Mouse (Mus musculus) heart, embryonic 12.5 days (tissue): ENCODE data around the gene Stat5b. TPM values are rescaled to one million over a fixed set of nuclear protein-coding genes. Genes with fewer than 3 reads are reported as not detected.

ENCODE experiments used
- ATAC-seq: fragments of 200-750 bp; cut with Nextera tagmentation; 2 replicates; pipeline ENCODE4 v1.8.0; 2017; ENCODE audit warnings: moderate TSS enrichment, moderate library complexity; ENCODE audit not compliant: insufficient number of reproducible peaks, low FRiP score
- H3K27ac ChIP-seq: fragments of 300-500 bp; sonication (generic); 2 replicates; pipeline ENCODE4 v1.5.1; 2016; ENCODE audit warnings: mild to moderate bottlenecking, moderate library complexity; ENCODE audit not compliant: poor library complexity, severe bottlenecking
- H3K27me3 ChIP-seq: fragments of 300-500 bp; sonication (generic); replicated peaks from 2 replicates; pipeline ENCODE4 v1.6.1; 2016; ENCODE audit warnings: mild to moderate bottlenecking, moderate library complexity
- H3K36me3 ChIP-seq: fragments of 300-500 bp; sonication (generic); 2 replicates; pipeline ENCODE4 v1.6.1; 2016; ENCODE audit warnings: mild to moderate bottlenecking, moderate library complexity
- H3K4me1 ChIP-seq: fragments of 300-500 bp; sonication (generic); replicated peaks from 2 replicates; pipeline ENCODE4 v1.6.1; 2016; ENCODE audit warnings: mild to moderate bottlenecking
- H3K4me2 ChIP-seq: fragments of 300-500 bp; sonication (generic); 2 replicates; pipeline ENCODE4 v1.6.1; 2016; ENCODE audit warnings: mild to moderate bottlenecking, moderate library complexity
- H3K4me3 ChIP-seq: fragments of 300-500 bp; sonication (generic); 2 replicates; pipeline ENCODE4 v1.5.1; 2016; ENCODE audit warnings: mild to moderate bottlenecking
- H3K9ac ChIP-seq: fragments of 300-500 bp; sonication (generic); 2 replicates; pipeline ENCODE4 v1.6.1; 2016; ENCODE audit warnings: mild to moderate bottlenecking, moderate library complexity
- H3K9me3 ChIP-seq: fragments of 300-500 bp; sonication (generic); replicated peaks from 2 replicates; pipeline ENCODE4 v1.6.1; 2016; ENCODE audit warnings: mild to moderate bottlenecking, moderate library complexity
- WGBS: fragments of 180-500 bp; shearing (Covaris S2); methylation state at CpG from one replicate; pipeline ENCODE4 v1.1.7; 2016; 5-methylcytosine and 5-hydroxymethylcytosine counted together
- polyA plus RNA-seq: library from polyadenylated mRNA; unstranded; fragments of >200 nt; fragmentation: Nextera tagmentation; extraction: Ambion mirVana; gene quantifications from 2 replicates; pipeline ENCODE4 v1.2.1, GENCODE M21; 2016

The Stat5b gene
- 35.0 and 35.3 TPM in 2 replicates for polyA plus RNA-seq

GRCm38 (mm10) chr11:100850038-100850777, at the start of gene Stat5b:
TSS of gene Stat5b (minus strand) at chr11:100850724.
- peaks cover 37% of the 10 kb centered on the region for H3K4me1 ChIP-seq
- peak within 1 kb of the TSS; percentile 98 for H3K4me3 ChIP-seq
- peaks cover 18% of the 10 kb centered on the region for H3K27me3 ChIP-seq
- H3K4me2 ChIP-seq, result peak within 1 kb of the TSS; percentile 77
- ATAC-seq, result peak; percentile 90
- H3K9me3 ChIP-seq, result no peaks in the 10 kb centered on the region
- WGBS, result under 1% methylated on average over 96 of the region's 104 CpGs
- peak within 1 kb of the TSS; percentile 91 for H3K27ac ChIP-seq
- no peaks in the 10 kb centered on the region for H3K36me3 ChIP-seq
- H3K9ac ChIP-seq, result peak within 1 kb of the TSS; percentile 100

GRCm38 (mm10) chr11:100898441-100899199, 48.1 kb upstream of the Stat5b start:
- Histone ChIP-seq H3K9me3 (0 out of 2 replicates have a peak, but pooled peaks cover 4% of the 10 kb centered on the region), H3K36me3 (peaks cover 78% of the 10 kb centered on the region), H3K4me1 (peaks cover 6% of the 10 kb centered on the region; the same call in 1 of the 2 replicates), H3K9ac (peak overlapping the region; percentile 16; the same call in 1 of the 2 replicates), H3K27ac (no peak overlapping the region), H3K4me3 (no peak overlapping the region), H3K27me3 (no peaks in the 10 kb centered on the region), H3K4me2 (no peak overlapping the region)
- ATAC-seq, result no peak
- WGBS, result 82% methylated on average over 16 of the region's 16 CpGs

GRCm38 (mm10) chr11:100897294-100898231, 47.0 kb upstream of the Stat5b start:
- Histone ChIP-seq H3K4me3 (no peak overlapping the region), H3K27ac (no peak overlapping the region), H3K27me3 (no peaks in the 10 kb centered on the region), H3K4me2 (no peak overlapping the region), H3K9ac (no peak overlapping the region), H3K36me3 (peaks cover 75% of the 10 kb centered on the region), H3K4me1 (peaks cover 9% of the 10 kb centered on the region; the same call in 1 of the 2 replicates), H3K9me3 (0 out of 2 replicates have a peak, but pooled peaks cover 4% of the 10 kb centered on the region)
- no peak for ATAC-seq
- 81% methylated on average over 7 of the region's 7 CpGs for WGBS

GRCm38 (mm10) chr11:100896078-100896477, 45.6 kb upstream of the Stat5b start:
- Histone ChIP-seq H3K9ac (no peak overlapping the region), H3K9me3 (no peaks in the 10 kb centered on the region), H3K36me3 (peaks cover 71% of the 10 kb centered on the region), H3K4me2 (no peak overlapping the region), H3K4me1 (peaks cover 21% of the 10 kb centered on the region), H3K27me3 (no peaks in the 10 kb centered on the region), H3K27ac (no peak overlapping the region), H3K4me3 (no peak overlapping the region)
- 79% methylated on average over 10 of the region's 10 CpGs for WGBS
- ATAC-seq, result no peak

GRCm38 (mm10) chr11:100894146-100894918, 43.8 kb upstream of the Stat5b start:
- Histone ChIP-seq H3K4me1 (peaks cover 27% of the 10 kb centered on the region), H3K27me3 (no peaks in the 10 kb centered on the region), H3K36me3 (peaks cover 77% of the 10 kb centered on the region), H3K27ac (no peak overlapping the region), H3K9ac (0 out of 2 replicates have a peak overlapping the region, but pooled peaks have one; percentile 37), H3K9me3 (no peaks in the 10 kb centered on the region), H3K4me2 (no peak overlapping the region), H3K4me3 (no peak overlapping the region)
- 70% methylated on average over 9 of the region's 9 CpGs for WGBS
- no peak for ATAC-seq

GRCm38 (mm10) chr11:100893482-100893881, 43.0 kb upstream of the Stat5b start:
- ATAC-seq, result peak; percentile 60
- H3K9ac ChIP-seq, result 0 out of 2 replicates have a peak overlapping the region, but pooled peaks have one; percentile 37
- H3K36me3 ChIP-seq, result peaks cover 77% of the 10 kb centered on the region
- no peak overlapping the region for H3K4me3 ChIP-seq
- no peaks in the 10 kb centered on the region for H3K27me3 ChIP-seq
- H3K4me1 ChIP-seq, result peaks cover 32% of the 10 kb centered on the region
- 18% methylated on average over 9 of the region's 9 CpGs for WGBS
- no peaks in the 10 kb centered on the region for H3K9me3 ChIP-seq
- no peak overlapping the region for H3K27ac ChIP-seq
- peak overlapping the region; percentile 39 for H3K4me2 ChIP-seq

GRCm38 (mm10) chr11:100892435-100892834, 41.9 kb upstream of the Stat5b start:
- no peak overlapping the region for H3K4me2 ChIP-seq
- no peak overlapping the region for H3K4me3 ChIP-seq
- H3K9me3 ChIP-seq, result no peaks in the 10 kb centered on the region
- no peak for ATAC-seq
- WGBS, result 64% methylated on average over 5 of the region's 5 CpGs
- H3K36me3 ChIP-seq, result peaks cover 71% of the 10 kb centered on the region
- no peaks in the 10 kb centered on the region for H3K27me3 ChIP-seq
- H3K9ac ChIP-seq, result no peak overlapping the region
- H3K27ac ChIP-seq, result peak overlapping the region; percentile 36; the same call in 1 of the 2 replicates
- H3K4me1 ChIP-seq, result peaks cover 34% of the 10 kb centered on the region

GRCm38 (mm10) chr11:100891256-100892123, 41.0 kb upstream of the Stat5b start:
- ATAC-seq, result peak; percentile 89
- peak overlapping the region; percentile 83 for H3K27ac ChIP-seq
- peaks cover 72% of the 10 kb centered on the region for H3K36me3 ChIP-seq
- WGBS, result 44% methylated on average over 15 of the region's 15 CpGs
- no peak overlapping the region for H3K4me3 ChIP-seq
- H3K27me3 ChIP-seq, result no peaks in the 10 kb centered on the region
- H3K4me2 ChIP-seq, result 0 out of 2 replicates have a peak overlapping the region, but pooled peaks have one; percentile 12
- no peaks in the 10 kb centered on the region for H3K9me3 ChIP-seq
- peaks cover 43% of the 10 kb centered on the region for H3K4me1 ChIP-seq
- peak overlapping the region; percentile 40; the same call in 1 of the 2 replicates for H3K9ac ChIP-seq

GRCm38 (mm10) chr11:100890481-100890880, 40.0 kb upstream of the Stat5b start:
- Histone ChIP-seq H3K4me3 (no peak overlapping the region), H3K27ac (no peak overlapping the region), H3K36me3 (peaks cover 72% of the 10 kb centered on the region), H3K4me2 (no peak overlapping the region), H3K9me3 (no peaks in the 10 kb centered on the region), H3K9ac (no peak overlapping the region), H3K27me3 (no peaks in the 10 kb centered on the region), H3K4me1 (peaks cover 50% of the 10 kb centered on the region)
- 87% methylated on average over 6 of the region's 6 CpGs for WGBS
- ATAC-seq, result no peak
